ENCODE assay signal across 17 mouse cellular contexts in the genomic region with DNA sequence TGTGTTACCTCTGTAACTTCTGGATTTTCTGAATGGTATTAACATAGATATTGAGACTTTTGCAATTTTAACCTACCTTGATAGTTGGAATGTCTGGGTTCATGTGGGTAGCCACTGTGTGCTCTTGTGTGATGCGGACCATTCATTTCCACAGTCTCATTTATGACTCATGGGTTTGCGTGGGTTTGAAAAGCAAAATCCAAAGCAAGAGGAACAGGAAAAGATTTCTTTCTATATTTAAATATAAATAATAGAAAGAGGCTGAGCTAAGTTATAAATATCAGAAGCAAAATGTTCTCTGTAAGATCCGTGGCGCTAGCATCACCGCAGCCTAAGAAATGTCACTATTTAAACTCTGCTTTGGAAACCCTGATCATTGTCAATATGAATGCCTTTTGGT. TPM values are rescaled to one million over a fixed set of nuclear protein-coding genes. Genes with fewer than 3 reads are reported as not detected.
"Had no signal": no experiment of that assay in that cellular context is flagged by ENCODE, and none has a peak within 500 bp of the region (broad histone marks: within the 10 kb centered on the region; RNA-seq: fewer than 3 reads in every experiment).

No protein-coding gene starts in this region.

- DNase-seq: forebrain, postnatal 0 days; gastrocnemius, postnatal 10 days; gastrocnemius, postnatal 25 days; heart, adult 18-20 months; heart, postnatal 10 days; heart, postnatal 4 days; kidney, adult 11 months; kidney, adult 2 months; kidney, adult 9 months; kidney, postnatal 14 days; kidney, postnatal 36 days; layer of hippocampus, adult 9-11 months; layer of hippocampus, postnatal 36 days; left cerebral cortex, postnatal 4 days had no signal

RNA-seq across cellular contexts. Expression of a gene that starts 41.7 kb away (rescaled TPM):
- total RNA-seq: gastrocnemius, adult 18-20 months; granulocyte monocyte progenitor cell, adult 5-6 weeks; liver, adult 2 months had no signal
- polyA plus RNA-seq: liver, adult 2 months had no signal
